Mouse (Mus musculus) myocyte (in vitro differentiated cells): ENCODE measurements around the gene Rbm47.

Source experiments
- CEBPB ChIP-seq: IDR thresholded peaks from 2 replicates; pipeline ENCODE4 v1.6.1; 2011; ENCODE audit warnings: mild to moderate bottlenecking, moderate library complexity; ENCODE audit not compliant: poor library complexity, insufficient read depth, severe bottlenecking
- MAX ChIP-seq: IDR thresholded peaks from one replicate; pipeline ENCODE4 v1.6.1; 2011; ENCODE audit warnings: low read depth, mild to moderate bottlenecking, control low read depth
- MYOD1 ChIP-seq, 3 experiments: IDR thresholded peaks; one replicate each; pipeline ENCODE4 v1.6.1; 2011; ENCODE audit warnings: control low read depth in 2 of 3, low read depth in 2 of 3, mild to moderate bottlenecking in 2 of 3, moderate library complexity in 1 of 3; ENCODE audit not compliant: insufficient read length in 2 of 3, control insufficient read depth in 1 of 3
- MYOG ChIP-seq, 3 experiments: IDR thresholded peaks; one replicate each; pipeline ENCODE4 v1.6.1; 2011; ENCODE audit warnings: control low read depth in 2 of 3, low read depth in 2 of 3, mild to moderate bottlenecking in 2 of 3; ENCODE audit not compliant: insufficient read length in 2 of 3, control insufficient read depth in 1 of 3, insufficient read depth in 1 of 3
- POLR2A ChIP-seq: IDR thresholded peaks from one replicate; pipeline ENCODE4 v1.6.1; 2011; ENCODE audit warnings: low read depth, mild to moderate bottlenecking, control low read depth, moderate library complexity; ENCODE audit not compliant: insufficient read length
- POLR2AphosphoS2 ChIP-seq: IDR thresholded peaks from one replicate; pipeline ENCODE4 v1.6.1; 2011; ENCODE audit warnings: low read depth, control low read depth; ENCODE audit not compliant: insufficient read length
- REST ChIP-seq: IDR thresholded peaks from one replicate; pipeline ENCODE4 v1.6.1; 2011; ENCODE audit warnings: mild to moderate bottlenecking, control low read depth, moderate library complexity; ENCODE audit not compliant: insufficient read depth, insufficient read length
- TCF12 ChIP-seq: IDR thresholded peaks from one replicate; pipeline ENCODE4 v1.6.1; 2011; ENCODE audit warnings: mild to moderate bottlenecking, control low read depth; ENCODE audit not compliant: poor library complexity, insufficient read depth, severe bottlenecking
- TCF3 ChIP-seq: IDR thresholded peaks from one replicate; pipeline ENCODE4 v1.6.1; 2011; ENCODE audit warnings: low read depth, control low read depth; ENCODE audit not compliant: insufficient read length
- USF1 ChIP-seq: IDR thresholded peaks from one replicate; pipeline ENCODE4 v1.6.1; 2011; ENCODE audit warnings: low read depth, mild to moderate bottlenecking, control low read depth, moderate library complexity

DNA sequence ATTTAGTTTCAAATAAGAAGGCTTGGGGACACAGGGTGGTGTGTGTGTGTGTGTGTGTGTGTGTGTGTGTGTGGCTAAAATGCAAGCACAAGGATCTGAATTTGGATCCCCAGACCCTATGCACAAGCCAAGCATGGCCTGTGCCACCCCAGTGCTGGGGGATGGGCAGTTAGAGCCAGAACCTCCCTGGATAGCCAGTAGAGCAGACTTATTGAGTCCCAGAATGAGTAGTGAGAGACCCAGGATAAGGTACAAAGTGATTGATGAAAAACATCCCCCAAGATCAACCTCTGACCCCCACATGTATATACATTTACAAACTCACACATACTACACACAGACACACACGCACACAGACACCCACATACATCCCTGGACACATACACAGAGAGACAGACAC is 86.6 kb downstream of the Rbm47 start:
- no peak for TF ChIP-seq POLR2A
- TF ChIP-seq MYOD1 (IDR thresholded peaks at IDR 0.05; ENCODE audit: control insufficient read depth in 1 of 3, insufficient read length in 2 of 3, low read depth in 2 of 3) = no peak
- no peak for TF ChIP-seq MAX
- no peak for TF ChIP-seq USF1
- no peak for TF ChIP-seq TCF3
- no peak for TF ChIP-seq MYOG (IDR thresholded peaks at IDR 0.05; ENCODE audit: control insufficient read depth in 1 of 3, insufficient read depth in 1 of 3, insufficient read length in 2 of 3, low read depth in 2 of 3)
- TF ChIP-seq TCF12 = no peak
- no peak for TF ChIP-seq POLR2AphosphoS2
- no peak for TF ChIP-seq CEBPB
- no peak for TF ChIP-seq REST
